Mouse (Mus musculus): ENCODE results near the gene Ccdc152. TPM values are rescaled to one million over a fixed set of nuclear protein-coding genes. Genes with fewer than 3 reads are reported as not detected.

The Ccdc152 gene
- polyA plus RNA-seq, 1 experiment from 2014 or later = 0.25 TPM

- no peak for ATAC-seq (replicated peaks; ENCODE audit: insufficient number of reproducible peaks, insufficient read depth, low FRiP score, low read depth)
- H3K9ac ChIP-seq = no peak overlapping the region
- H3K4me1 ChIP-seq (replicated peaks) = peaks cover 7% of the 10 kb centered on the region
- no peaks in the 10 kb centered on the region for H3K9me3 ChIP-seq (replicated peaks)
- H3K27ac ChIP-seq = no peak overlapping the region
- 78% methylated on average over 2 of the region's 2 CpGs for WGBS
- H3K4me2 ChIP-seq = no peak overlapping the region
- H3K27me3 ChIP-seq = no peaks in the 10 kb centered on the region
- no peak overlapping the region for H3K4me3 ChIP-seq
- peaks cover 11% of the 10 kb centered on the region; the same call in 1 of the 2 replicates for H3K36me3 ChIP-seq
These were observed 13.3 kb upstream of the Ccdc152 start for GRCm38 (mm10) chr15:3316617-3317016.

- no peaks in the 10 kb centered on the region for H3K9me3 ChIP-seq (replicated peaks)
- no peaks in the 10 kb centered on the region for H3K27me3 ChIP-seq
- peak overlapping the region; percentile 36; the same call in 1 of the 2 replicates for H3K27ac ChIP-seq
- no peak for ATAC-seq (replicated peaks; ENCODE audit: insufficient number of reproducible peaks, insufficient read depth, low FRiP score, low read depth)
- no peak overlapping the region for H3K9ac ChIP-seq
- H3K36me3 ChIP-seq = no peaks in the 10 kb centered on the region
- no peak overlapping the region for H3K4me3 ChIP-seq
- peaks cover 7% of the 10 kb centered on the region for H3K4me1 ChIP-seq (replicated peaks)
- no peak overlapping the region for H3K4me2 ChIP-seq
These were observed 9.6 kb upstream of the Ccdc152 start for GRCm38 (mm10) chr15:3312937-3313336.

GRCm38 (mm10) chr15:3309856-3310255 lies 6.5 kb upstream of the Ccdc152 start:
- H3K9me3 ChIP-seq (replicated peaks) = no peaks in the 10 kb centered on the region
- H3K27me3 ChIP-seq = no peaks in the 10 kb centered on the region
- no peak overlapping the region for H3K4me3 ChIP-seq
- no peak overlapping the region for H3K27ac ChIP-seq
- 78% methylated on average over 3 of the region's 3 CpGs for WGBS
- peaks cover 7% of the 10 kb centered on the region for H3K4me1 ChIP-seq (replicated peaks)
- ATAC-seq (replicated peaks; ENCODE audit: insufficient number of reproducible peaks, insufficient read depth, low FRiP score, low read depth) = no peak
- no peaks in the 10 kb centered on the region for H3K36me3 ChIP-seq
- no peak overlapping the region for H3K4me2 ChIP-seq
- no peak overlapping the region for H3K9ac ChIP-seq

GRCm38 (mm10) chr15:3300361-3301100 lies 2.8 kb downstream of the Ccdc152 start:
- Histone ChIP-seq H3K4me1 (replicated peaks) (no peaks in the 10 kb centered on the region), H3K9me3 (replicated peaks) (no peaks in the 10 kb centered on the region), H3K36me3 (no peaks in the 10 kb centered on the region), H3K4me2 (no peak overlapping the region), H3K27ac (no peak overlapping the region), H3K9ac (no peak overlapping the region), H3K4me3 (no peak overlapping the region), H3K27me3 (no peaks in the 10 kb centered on the region)
- ATAC-seq (replicated peaks; ENCODE audit: insufficient number of reproducible peaks, insufficient read depth, low FRiP score, low read depth) = no peak
- 65% methylated on average over 4 of the region's 4 CpGs for WGBS

GRCm38 (mm10) chr15:3297615-3298014 lies 5.7 kb downstream of the Ccdc152 start:
- no peaks in the 10 kb centered on the region for H3K36me3 ChIP-seq

GRCm38 (mm10) chr15:3295986-3296385 lies 7.3 kb downstream of the Ccdc152 start:
- Histone ChIP-seq H3K36me3 (no peaks in the 10 kb centered on the region), H3K4me1 (replicated peaks) (no peaks in the 10 kb centered on the region), H3K9me3 (replicated peaks) (no peaks in the 10 kb centered on the region), H3K27ac (no peak overlapping the region), H3K4me2 (no peak overlapping the region), H3K27me3 (no peaks in the 10 kb centered on the region), H3K9ac (no peak overlapping the region), H3K4me3 (no peak overlapping the region)
- 71% methylated on average over 1 of the region's 1 CpGs for WGBS
- ATAC-seq (replicated peaks; ENCODE audit: insufficient number of reproducible peaks, insufficient read depth, low FRiP score, low read depth) = no peak

More at GRCm38 (mm10) chr15:3297615-3298014, 5.7 kb downstream of the Ccdc152 start:
- H3K9me3 ChIP-seq (replicated peaks) = no peaks in the 10 kb centered on the region
- no peak overlapping the region for H3K27ac ChIP-seq
- H3K4me3 ChIP-seq = no peak overlapping the region
- no peaks in the 10 kb centered on the region for H3K27me3 ChIP-seq
- no peak for ATAC-seq (replicated peaks; ENCODE audit: insufficient number of reproducible peaks, insufficient read depth, low FRiP score, low read depth)
- no peak overlapping the region for H3K4me2 ChIP-seq
- 77% methylated on average over 8 of the region's 8 CpGs for WGBS
- no peaks in the 10 kb centered on the region for H3K4me1 ChIP-seq (replicated peaks)
- no peak overlapping the region for H3K9ac ChIP-seq

GRCm38 (mm10) chr15:3293477-3293876 lies 9.8 kb downstream of the Ccdc152 start:
- Histone ChIP-seq H3K36me3 (no peaks in the 10 kb centered on the region), H3K4me3 (no peak overlapping the region), H3K4me2 (no peak overlapping the region), H3K9me3 (replicated peaks) (no peaks in the 10 kb centered on the region), H3K9ac (no peak overlapping the region), H3K27ac (no peak overlapping the region), H3K27me3 (no peaks in the 10 kb centered on the region), H3K4me1 (replicated peaks) (no peaks in the 10 kb centered on the region)
- 43% methylated on average over 1 of the region's 1 CpGs for WGBS
- no peak for ATAC-seq (replicated peaks; ENCODE audit: insufficient number of reproducible peaks, insufficient read depth, low FRiP score, low read depth)

GRCm38 (mm10) chr15:3290435-3290834 lies 12.9 kb downstream of the Ccdc152 start:
- H3K4me3 ChIP-seq = no peak overlapping the region
- no peaks in the 10 kb centered on the region for H3K9me3 ChIP-seq (replicated peaks)
- no peak for ATAC-seq (replicated peaks; ENCODE audit: insufficient number of reproducible peaks, insufficient read depth, low FRiP score, low read depth)
- no peaks in the 10 kb centered on the region for H3K4me1 ChIP-seq (replicated peaks)
- H3K36me3 ChIP-seq = no peaks in the 10 kb centered on the region
- H3K9ac ChIP-seq = no peak overlapping the region
- H3K27ac ChIP-seq = no peak overlapping the region
- WGBS = 89% methylated on average over 3 of the region's 3 CpGs
- no peak overlapping the region for H3K4me2 ChIP-seq
- H3K27me3 ChIP-seq = no peaks in the 10 kb centered on the region

GRCm38 (mm10) chr15:3286032-3286431 lies 17.3 kb downstream of the Ccdc152 start:
- Histone ChIP-seq H3K27ac (no peak overlapping the region), H3K36me3 (no peaks in the 10 kb centered on the region), H3K9me3 (replicated peaks) (no peaks in the 10 kb centered on the region), H3K27me3 (no peaks in the 10 kb centered on the region), H3K9ac (no peak overlapping the region), H3K4me2 (no peak overlapping the region), H3K4me3 (no peak overlapping the region), H3K4me1 (replicated peaks) (no peaks in the 10 kb centered on the region)
- ATAC-seq (replicated peaks; ENCODE audit: insufficient number of reproducible peaks, insufficient read depth, low FRiP score, low read depth) = no peak

GRCm38 (mm10) chr15:3281737-3282136 lies 21.6 kb downstream of the Ccdc152 start:
- WGBS = 84% methylated on average over 1 of the region's 1 CpGs
- H3K4me1 ChIP-seq (replicated peaks) = no peaks in the 10 kb centered on the region
- ATAC-seq (replicated peaks; ENCODE audit: insufficient number of reproducible peaks, insufficient read depth, low FRiP score, low read depth) = no peak

GRCm38 (mm10) chr15:3281216-3281615 lies 22.1 kb downstream of the Ccdc152 start:
- no peak overlapping the region for H3K4me3 ChIP-seq
- H3K27ac ChIP-seq = no peak overlapping the region
- H3K36me3 ChIP-seq = peaks cover 31% of the 10 kb centered on the region; the same call in 1 of the 2 replicates
- H3K9me3 ChIP-seq (replicated peaks) = no peaks in the 10 kb centered on the region
- H3K9ac ChIP-seq = no peak overlapping the region
- no peak overlapping the region for H3K4me2 ChIP-seq
- no peaks in the 10 kb centered on the region for H3K4me1 ChIP-seq (replicated peaks)
- no peak for ATAC-seq (replicated peaks; ENCODE audit: insufficient number of reproducible peaks, insufficient read depth, low FRiP score, low read depth)
- H3K27me3 ChIP-seq = no peaks in the 10 kb centered on the region

More at GRCm38 (mm10) chr15:3281737-3282136, 21.6 kb downstream of the Ccdc152 start:
- no peak overlapping the region for H3K27ac ChIP-seq
- H3K36me3 ChIP-seq = peaks cover 30% of the 10 kb centered on the region; the same call in 1 of the 2 replicates
- no peak overlapping the region for H3K4me3 ChIP-seq
- H3K27me3 ChIP-seq = no peaks in the 10 kb centered on the region
- H3K9me3 ChIP-seq (replicated peaks) = no peaks in the 10 kb centered on the region
- no peak overlapping the region for H3K4me2 ChIP-seq
- H3K9ac ChIP-seq = no peak overlapping the region

GRCm38 (mm10) chr15:3279242-3279641 lies 24.1 kb downstream of the Ccdc152 start:
- Histone ChIP-seq H3K9ac (no peak overlapping the region), H3K27me3 (no peaks in the 10 kb centered on the region), H3K4me2 (no peak overlapping the region), H3K27ac (no peak overlapping the region), H3K4me1 (replicated peaks) (0 out of 2 replicates have a peak, but pooled peaks cover 1% of the 10 kb centered on the region), H3K4me3 (no peak overlapping the region), H3K9me3 (replicated peaks) (no peaks in the 10 kb centered on the region), H3K36me3 (peaks cover 39% of the 10 kb centered on the region)
- no peak for ATAC-seq (replicated peaks; ENCODE audit: insufficient number of reproducible peaks, insufficient read depth, low FRiP score, low read depth)
- 79% methylated on average over 7 of the region's 7 CpGs for whole genome bisulfite sequencing

Measured in heart, embryonic 15.5 days (tissue).